Mouse (Mus musculus) gastrocnemius, adult 2 months (tissue): ENCODE measurements around the gene Ccer2. TPM values are rescaled to one million over a fixed set of nuclear protein-coding genes. Genes with fewer than 3 reads are reported as not detected.

ENCODE experiments used
- DNase-seq: peaks from one replicate; pipeline ENCODE4 v3.0.0; 2022
- H3K27ac ChIP-seq: fragments of 200-600 bp; 2 replicates; pipeline ENCODE4 v1.8.1; 2022; ENCODE audit warnings: mild to moderate bottlenecking
- H3K4me3 ChIP-seq: fragments of 200-600 bp; 2 replicates; pipeline ENCODE4 v1.8.1; 2022; ENCODE audit warnings: mild to moderate bottlenecking, moderate library complexity
- CTCF ChIP-seq: fragments of 200-600 bp; IDR thresholded peaks from 2 replicates; pipeline ENCODE4 v1.8.1; 2022; ENCODE audit warnings: antibody characterized with exemption, mild to moderate bottlenecking, moderate library complexity
- intact Hi-C: fragments of 180-260 bp; cut with DNase I; formaldehyde crosslinking; loops from one replicate; pipeline ENCODE4 v1.15.1; 2025
- total RNA-seq, 2 experiments: library from RNA; stranded (reverse); gene quantifications; 2 replicates each; pipeline ENCODE4 v1.2.3; 2021

Gene Ccer2
- total RNA-seq, 2 experiments from 2014 or later, result not detected

DNA sequence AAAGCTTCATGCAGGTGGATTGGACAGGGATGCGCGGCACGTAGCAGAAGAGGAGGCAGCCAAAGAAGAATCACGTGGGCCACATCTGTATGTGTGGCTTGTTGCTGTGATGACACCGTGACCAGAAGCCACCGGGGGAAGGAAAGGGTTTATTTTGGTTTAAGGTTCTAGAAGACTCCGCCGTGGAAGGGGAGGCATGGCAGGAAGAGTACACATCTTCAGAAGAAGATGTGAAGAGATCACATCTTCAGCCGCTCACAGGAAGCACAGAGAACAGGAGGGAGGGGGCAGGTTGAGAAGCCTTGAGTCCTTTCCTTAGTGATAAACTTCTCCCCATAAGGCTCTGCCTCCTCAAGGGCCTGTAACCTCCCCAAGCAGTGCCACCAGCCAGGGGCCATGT is 44.0 kb downstream of the Ccer2 start:
- intact Hi-C loops, result no loop called here
- Histone ChIP-seq H3K4me3 (no peak overlapping the region), H3K27ac (0 out of 2 replicates have a peak overlapping the region, but pooled peaks have one; percentile 16)
- DNase-seq, result no peak
- no peak for TF ChIP-seq CTCF

DNA sequence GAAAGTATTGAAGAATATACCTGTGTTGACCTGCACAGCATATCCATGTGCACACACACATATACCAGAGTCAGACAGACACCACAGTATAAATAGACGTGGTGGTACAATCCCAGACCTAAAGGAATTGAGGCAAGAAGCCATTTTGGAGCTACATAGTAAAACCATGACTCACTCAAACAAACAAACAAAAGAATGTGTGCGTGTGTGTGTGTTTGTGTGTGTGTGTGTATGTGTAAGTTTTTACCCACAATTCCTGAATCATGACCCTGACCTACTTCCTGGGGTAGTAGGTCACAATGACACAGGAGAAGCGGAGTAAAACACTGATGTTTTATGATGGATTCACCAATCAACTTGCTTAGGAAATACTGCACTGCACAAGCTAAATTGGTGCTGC is 45.5 kb downstream of the Ccer2 start:
- TF ChIP-seq CTCF, result no peak
- H3K27ac ChIP-seq, result peak overlapping the region; percentile 80
- intact Hi-C loops, result loop anchor here (1.0 kb wide), 1 partner anchor 64 kb away; no protein-coding TSS in a partner anchor

DNA sequence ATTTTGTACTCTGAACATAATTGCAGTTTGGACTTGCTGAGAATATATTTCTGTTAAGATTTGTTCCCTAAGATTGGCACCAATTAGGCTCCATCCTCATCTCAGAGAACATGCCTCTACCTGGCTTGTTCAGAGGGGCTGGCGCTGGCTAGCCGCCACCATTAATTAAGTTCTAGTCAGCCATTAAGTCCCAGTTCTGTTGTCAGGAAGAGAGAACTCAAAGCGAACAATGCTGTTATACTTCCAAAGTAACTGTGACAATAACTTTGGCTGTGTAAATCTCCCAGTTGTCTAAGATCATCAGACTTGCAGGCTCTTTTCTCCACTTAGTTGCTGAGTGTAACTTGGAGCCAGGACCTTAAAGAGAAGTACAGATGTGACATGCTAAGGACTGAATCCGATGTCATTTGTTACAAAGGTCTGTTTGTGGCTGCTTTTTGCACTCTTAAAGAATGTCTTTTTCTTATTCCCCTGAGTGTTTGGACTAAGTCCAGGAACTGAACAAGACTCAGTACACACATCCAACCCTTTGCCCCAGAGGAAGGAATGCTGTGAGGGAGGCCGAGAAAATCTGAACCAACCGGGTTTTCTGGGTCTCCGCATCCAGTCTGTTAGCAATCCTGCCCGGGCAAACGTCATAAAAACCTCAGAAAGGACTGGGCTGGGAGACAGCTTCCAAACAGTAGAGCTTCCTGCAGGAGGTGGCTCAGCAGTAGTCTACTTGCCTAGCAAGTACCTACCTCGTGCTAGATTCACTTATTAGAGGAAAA is 46.1 kb downstream of the Ccer2 start:
- intact Hi-C loops, result loop anchor here (1.0 kb wide), 1 partner anchor 63 kb away; no protein-coding TSS in a partner anchor
- peak overlapping the region; percentile 43 for H3K4me3 ChIP-seq
- no peak for DNase-seq
- TF ChIP-seq CTCF, result peak; percentile 33
- H3K27ac ChIP-seq, result peak overlapping the region; percentile 80

More for the DNA sequence above, 45.5 kb downstream of the Ccer2 start:
- DNase-seq, result no peak
- no peak overlapping the region for H3K4me3 ChIP-seq

DNA sequence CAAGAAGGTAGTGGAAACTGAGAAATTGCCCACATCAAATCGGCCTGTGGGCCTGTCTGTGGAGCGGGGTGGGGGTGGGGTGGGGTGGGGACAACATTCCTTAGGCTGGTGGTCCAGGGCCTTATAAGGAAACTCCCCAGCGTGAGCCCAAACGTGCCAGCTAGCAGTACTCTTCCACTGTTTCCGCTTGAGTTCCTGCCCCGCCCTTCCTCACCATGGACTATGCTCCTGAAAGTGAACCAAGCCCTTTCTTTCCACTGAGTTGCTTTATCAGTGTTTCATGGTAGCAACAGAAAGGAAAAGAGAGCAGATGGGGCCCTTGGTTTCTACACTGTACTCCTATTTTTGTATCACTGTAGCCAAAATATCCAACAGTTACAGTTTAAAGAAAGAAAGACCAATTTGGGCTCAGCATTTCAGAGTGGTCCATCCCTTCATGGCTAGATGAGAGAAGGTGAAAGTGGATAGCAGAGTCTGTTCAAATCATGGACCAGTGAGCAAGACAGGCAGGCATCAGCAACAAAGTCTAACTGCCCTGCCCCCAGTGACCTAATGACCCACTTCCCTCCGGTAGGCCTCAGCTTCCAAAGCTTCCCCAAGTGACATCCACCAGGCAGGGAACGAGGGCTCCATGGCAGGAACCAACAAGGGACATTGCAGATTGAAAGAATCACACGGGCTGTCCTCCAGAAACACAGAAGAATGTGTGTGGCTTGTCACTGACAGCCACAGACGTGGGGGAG is 47.0 kb downstream of the Ccer2 start:
- Histone ChIP-seq H3K4me3 (peak overlapping the region; percentile 43), H3K27ac (peak overlapping the region; percentile 80)
- no peak for DNase-seq
- intact Hi-C loops, result no loop called here
- no peak for TF ChIP-seq CTCF

DNA sequence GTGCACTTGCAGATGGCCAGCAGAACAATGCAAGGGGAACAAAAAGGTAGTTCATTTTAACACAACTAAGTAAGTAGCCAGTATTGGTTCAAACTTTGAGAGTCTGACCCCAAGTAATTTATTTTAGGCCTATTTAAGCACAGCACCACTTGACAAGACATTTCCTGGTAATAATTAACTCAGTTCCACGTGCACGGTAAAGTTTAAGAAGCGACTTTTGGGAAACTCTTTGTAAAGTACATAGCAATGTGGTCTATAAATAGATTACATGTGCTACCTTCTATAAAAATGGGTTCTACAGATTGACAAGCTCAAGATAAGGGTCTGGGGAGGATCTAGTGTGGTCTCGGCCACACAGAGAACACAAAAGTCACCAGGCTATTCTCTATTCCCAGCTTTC is 47.8 kb downstream of the Ccer2 start:
- DNase-seq, result no peak
- peak overlapping the region; percentile 80 for H3K27ac ChIP-seq
- no peak for TF ChIP-seq CTCF
- no peak overlapping the region for H3K4me3 ChIP-seq
- intact Hi-C loops, result no loop called here

DNA sequence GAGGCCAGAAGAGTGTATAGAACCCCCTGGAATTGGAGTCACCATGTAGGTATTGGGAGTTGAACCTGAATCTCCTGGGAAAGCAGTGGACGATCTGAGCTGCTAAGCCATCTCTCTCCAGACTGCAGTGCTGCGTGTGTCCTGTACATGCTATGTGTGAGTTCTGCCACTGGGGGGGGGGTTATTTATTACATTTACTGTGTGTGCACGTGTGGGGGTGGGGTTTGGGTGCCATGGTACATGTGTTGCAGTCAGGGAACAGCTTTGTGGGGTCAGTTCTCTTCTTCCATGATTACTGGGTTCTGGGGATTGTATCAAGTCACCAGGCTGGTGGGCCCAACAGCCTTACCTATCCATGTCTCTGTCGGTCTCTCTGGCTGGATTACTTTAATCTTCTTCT is 50.9 kb downstream of the Ccer2 start:
- peak overlapping the region; percentile 76 for H3K27ac ChIP-seq
- TF ChIP-seq CTCF, result peak; percentile 7; the same call in 1 of the 2 replicates
- DNase-seq, result no peak
- intact Hi-C loops, result loop anchor here (5.0 kb wide), 1 partner anchor 165 kb away; no protein-coding TSS in a partner anchor
- H3K4me3 ChIP-seq, result no peak overlapping the region

DNA sequence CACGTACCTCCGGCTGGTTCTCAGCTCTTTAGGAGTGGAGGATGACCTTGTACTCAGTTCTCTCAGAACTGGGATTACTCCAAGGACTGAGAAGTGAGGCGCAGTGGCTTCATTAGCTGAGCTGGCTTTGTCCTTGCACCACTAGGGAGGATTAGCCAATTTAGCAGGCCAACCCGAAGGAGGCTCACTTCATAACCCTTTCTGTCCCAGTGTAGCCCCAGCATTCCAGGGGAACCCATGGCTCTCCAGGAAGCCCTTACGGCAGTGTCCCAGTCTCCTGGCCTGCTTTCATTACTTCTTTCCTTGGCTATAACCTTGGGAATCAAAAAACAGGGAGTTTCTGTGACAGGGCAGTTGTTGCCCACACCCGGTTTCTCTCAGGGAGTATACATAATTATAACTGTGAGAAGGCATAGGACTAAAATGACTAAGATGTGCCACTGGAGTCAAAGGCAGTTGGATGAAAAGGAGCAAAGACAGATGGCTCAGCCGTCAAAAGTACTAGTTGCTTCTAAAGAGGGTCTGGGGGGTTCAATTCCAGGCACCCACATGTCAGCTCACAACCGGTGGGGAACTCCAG is 51.8 kb downstream of the Ccer2 start:
- peak; percentile 63 for DNase-seq
- H3K4me3 ChIP-seq, result peak overlapping the region; percentile 87
- intact Hi-C loops, result loop anchor here (5.0 kb wide), 1 partner anchor 165 kb away; no protein-coding TSS in a partner anchor

DNA sequence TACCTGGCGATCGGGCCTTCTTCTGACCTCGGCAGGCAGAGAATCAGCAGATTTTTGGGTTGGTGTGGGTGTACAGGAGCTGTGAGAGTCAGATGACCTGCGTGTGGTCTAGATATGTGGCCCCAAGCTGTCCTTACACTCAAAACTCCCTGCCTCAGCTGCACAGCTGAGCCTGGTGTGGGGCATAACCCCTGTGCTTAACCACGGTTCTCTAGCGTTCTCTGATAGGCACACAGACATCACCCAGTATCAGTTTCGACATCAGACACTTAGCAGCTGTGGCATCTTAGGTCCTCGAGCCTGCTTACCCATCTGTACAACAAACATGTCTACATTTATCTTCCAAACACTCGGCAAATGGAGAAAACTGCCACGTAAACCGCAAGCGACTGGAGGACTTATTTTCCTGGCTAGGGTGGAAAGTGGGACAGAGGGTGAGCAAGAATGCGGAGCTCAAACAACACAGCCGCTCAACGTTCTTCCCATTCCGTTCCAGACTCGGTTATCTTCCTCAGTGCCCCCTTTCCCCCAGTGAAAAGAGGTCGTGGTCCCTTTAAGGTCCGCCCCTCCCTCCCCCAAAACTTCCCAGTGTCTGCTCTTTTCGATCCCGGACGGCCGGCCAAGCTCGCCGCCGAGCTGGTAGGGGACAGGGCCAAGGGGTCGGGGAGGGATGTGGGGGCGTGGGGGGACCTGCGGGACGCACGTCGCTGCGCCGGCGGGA is 52.4 kb downstream of the Ccer2 start, which contains the start of gene Hnrnpl:
Gene Hnrnpl (plus strand): TSS at position 321 of the 721 bp plus-strand sequence.
- intact Hi-C loops, result loop anchor here (5.0 kb wide), 1 partner anchor 164 kb away; no protein-coding TSS in a partner anchor
- no peak for TF ChIP-seq CTCF
- Histone ChIP-seq H3K27ac (peak within 1 kb of the TSS; percentile 100), H3K4me3 (peak within 1 kb of the TSS; percentile 87)
- DNase-seq, result peak; percentile 59

More for the DNA sequence above, 51.8 kb downstream of the Ccer2 start:
- H3K27ac ChIP-seq, result peak overlapping the region; percentile 100
- TF ChIP-seq CTCF, result no peak

Other genes with a start within 250 kb of the Ccer2 start
- gene Ifnl2, start 245.7 kb upstream of the Ccer2 start, total RNA-seq, result not detected
- gene Ifnl3, start 233.3 kb upstream of the Ccer2 start, total RNA-seq, result not detected
- not detected for gene Sycn, start 215.3 kb upstream of the Ccer2 start, total RNA-seq
- not detected for gene Nccrp1, start 208.9 kb upstream of the Ccer2 start, total RNA-seq
- gene Samd4b, start 158.0 kb upstream of the Ccer2 start, total RNA-seq, result 10 to 100 TPM; 13.0 to 13.1 TPM
- 1 to 10 TPM; 2.4 to 3.2 TPM for gene Pak4, start 158.0 kb upstream of the Ccer2 start, total RNA-seq
- not detected for gene Acp7, start 124.8 kb upstream of the Ccer2 start, total RNA-seq
- under 1 TPM; 0.47 to 0.84 TPM for gene Fbxo27, start 63.3 kb upstream of the Ccer2 start, total RNA-seq
- gene Fbxo17, start 39.4 kb upstream of the Ccer2 start, total RNA-seq, result 1 to 10 TPM; 2.5 to 4.9 TPM
- 10 to 100 TPM; 36.0 to 41.0 TPM for gene Mrps12, start 14.4 kb upstream of the Ccer2 start, total RNA-seq
- gene Sars2, start 14.2 kb upstream of the Ccer2 start, total RNA-seq, result 10 to 100 TPM; 11.7 to 14.7 TPM
- 10 to 100 TPM; 91.0 to 92.5 TPM for gene Sirt2, start 10.6 kb downstream of the Ccer2 start, total RNA-seq
- 10 to 100 TPM; 27.1 to 31.3 TPM for gene Nfkbib, start 11.3 kb downstream of the Ccer2 start, total RNA-seq
- under 1 TPM; 0.71 to 0.89 TPM for gene Rinl, start 32.8 kb downstream of the Ccer2 start, total RNA-seq
- gene Hnrnpl, start 52.4 kb downstream of the Ccer2 start, total RNA-seq, result 100 to 1,000 TPM; 131 to 143 TPM
- 100 to 1,000 TPM; 173 to 338 TPM for gene Ech1, start 69.0 kb downstream of the Ccer2 start, total RNA-seq
- gene Lgals4, start 77.7 kb downstream of the Ccer2 start, total RNA-seq, result 1 to 10 TPM; 2.6 to 7.3 TPM
- not detected for gene Lgals7, start 107.7 kb downstream of the Ccer2 start, total RNA-seq
- under 1 TPM; 0.15 to 0.28 TPM for gene Capn12, start 125.2 kb downstream of the Ccer2 start, total RNA-seq
- 10 to 100 TPM; 27.1 to 40.2 TPM for gene Actn4, start 206.2 kb downstream of the Ccer2 start, total RNA-seq
- 100 to 1,000 TPM; 122 to 141 TPM for gene Eif3k, start 225.7 kb downstream of the Ccer2 start, total RNA-seq
- gene Map4k1, start 225.9 kb downstream of the Ccer2 start, total RNA-seq, result under 1 TPM; 0.25 to 0.33 TPM